Mouse (Mus musculus): ENCODE results near the gene Ccdc33.

Gene Ccdc33

GRCm38 (mm10) chr9:58012935-58013334 lies 105.7 kb downstream of the Ccdc33 start:
- DNase-seq (ENCODE audit: low spot score in 2 of 2), result no peak

GRCm38 (mm10) chr9:58012486-58012885 lies 106.1 kb downstream of the Ccdc33 start:
- no peak for DNase-seq (ENCODE audit: low spot score in 2 of 2)

GRCm38 (mm10) chr9:58011552-58011951 lies 107.1 kb downstream of the Ccdc33 start:
- no peak for DNase-seq (ENCODE audit: low spot score in 2 of 2)

GRCm38 (mm10) chr9:58011027-58011426 lies 107.6 kb downstream of the Ccdc33 start:
- DNase-seq (ENCODE audit: low spot score in 2 of 2), result no peak

- DNase-seq (ENCODE audit: low spot score in 2 of 2), result no peak
Measured at GRCm38 (mm10) chr9:58009588-58009987, 109.0 kb downstream of the Ccdc33 start.

- DNase-seq (ENCODE audit: low spot score in 2 of 2), result peak in 1 of 2 experiments; percentile 35
Measured at GRCm38 (mm10) chr9:58009015-58009362, 109.6 kb downstream of the Ccdc33 start.

- no peak for DNase-seq (ENCODE audit: low spot score in 2 of 2)
Measured at GRCm38 (mm10) chr9:58008336-58009014, 110.1 kb downstream of the Ccdc33 start.

- peak in 1 of 2 experiments; percentile 38 for DNase-seq (ENCODE audit: low spot score in 2 of 2)
Measured at GRCm38 (mm10) chr9:58005753-58006461, 112.7 kb downstream of the Ccdc33 start, which contains the start of gene Cyp11a1. Cyp11a1 (plus strand) TSS chr9:58006411.

GRCm38 (mm10) chr9:58003272-58003671 lies 115.4 kb downstream of the Ccdc33 start:
- DNase-seq (ENCODE audit: low spot score in 2 of 2), result no peak

- DNase-seq (ENCODE audit: low spot score in 2 of 2), result no peak
Measured at GRCm38 (mm10) chr9:57999676-58000075, 118.9 kb downstream of the Ccdc33 start.

- DNase-seq (ENCODE audit: low spot score in 2 of 2), result no peak
Measured at GRCm38 (mm10) chr9:57998685-57999084, 119.9 kb downstream of the Ccdc33 start.

- peak in 1 of 2 experiments; percentile 63 for DNase-seq (ENCODE audit: low spot score in 2 of 2)
Measured at GRCm38 (mm10) chr9:57998032-57998659, 120.5 kb downstream of the Ccdc33 start.

GRCm38 (mm10) chr9:57997511-57998031 lies 121.1 kb downstream of the Ccdc33 start:
- DNase-seq (ENCODE audit: low spot score in 2 of 2), result no peak

- peak in 1 of 2 experiments; percentile 45 for DNase-seq (ENCODE audit: low spot score in 2 of 2)
Measured at GRCm38 (mm10) chr9:57995282-57995681, 123.3 kb downstream of the Ccdc33 start.

- no peak for DNase-seq (ENCODE audit: low spot score in 2 of 2)
Measured at GRCm38 (mm10) chr9:57992781-57993591, 125.6 kb downstream of the Ccdc33 start.

GRCm38 (mm10) chr9:57992060-57992459 lies 126.6 kb downstream of the Ccdc33 start:
- DNase-seq (ENCODE audit: low spot score in 2 of 2), result no peak

- peak in 1 of 2 experiments; percentile 62 for DNase-seq (ENCODE audit: low spot score in 2 of 2)
Measured at GRCm38 (mm10) chr9:57990438-57991110, 128.0 kb downstream of the Ccdc33 start.

GRCm38 (mm10) chr9:57989309-57989708 lies 129.3 kb downstream of the Ccdc33 start:
- no peak for DNase-seq (ENCODE audit: low spot score in 2 of 2)

GRCm38 (mm10) chr9:57988098-57988497 lies 130.5 kb downstream of the Ccdc33 start:
- peak in 1 of 2 experiments; percentile 64 for DNase-seq (ENCODE audit: low spot score in 2 of 2)

GRCm38 (mm10) chr9:57986293-57986692 lies 132.3 kb downstream of the Ccdc33 start:
- no peak for DNase-seq (ENCODE audit: low spot score in 2 of 2)

GRCm38 (mm10) chr9:57985304-57985703 lies 133.3 kb downstream of the Ccdc33 start:
- DNase-seq (ENCODE audit: low spot score in 2 of 2), result no peak
